Mouse (Mus musculus) lung, adult 18-20 months (tissue): Measurements from ENCODE around the gene Edc4.

Source experiments
- DNase-seq, 2 experiments: peaks; one replicate each; pipeline ENCODE4 v3.0.0; 2022; ENCODE audit warnings: mixed read lengths in 2 of 2

The Edc4 gene

GRCm38 (mm10) chr8:105889756-105890465, 9.2 kb downstream of the Edc4 start:
- DNase-seq: no peak

GRCm38 (mm10) chr8:105890870-105891269, 10.2 kb downstream of the Edc4 start:
- DNase-seq: no peak

GRCm38 (mm10) chr8:105892432-105892831, 11.8 kb downstream of the Edc4 start:
- no peak for DNase-seq

- peak; percentile 64 to 68 for DNase-seq
These were observed 12.7 kb downstream of the Edc4 start, which contains the start of gene Nrn1l for GRCm38 (mm10) chr8:105893339-105893738. TSS of gene Nrn1l (plus strand) at chr8:105893567.

GRCm38 (mm10) chr8:105897801-105898480, 17.3 kb downstream of the Edc4 start:
- no peak for DNase-seq

- DNase-seq: peak; percentile 89 to 92
These were observed 19.7 kb downstream of the Edc4 start, which contains the start of gene Pskh1 for GRCm38 (mm10) chr8:105900180-105900940. TSS of gene Pskh1 (plus strand) at chr8:105900441.

- no peak for DNase-seq
These were observed 20.4 kb downstream of the Edc4 start for GRCm38 (mm10) chr8:105900941-105901616.

- DNase-seq: no peak
These were observed 38.7 kb downstream of the Edc4 start for GRCm38 (mm10) chr8:105919390-105919789.

GRCm38 (mm10) chr8:105925123-105925522, 44.4 kb downstream of the Edc4 start:
- DNase-seq: no peak

- DNase-seq: peak; percentile 76 to 81
These were observed 49.9 kb downstream of the Edc4 start for GRCm38 (mm10) chr8:105930602-105931001.

GRCm38 (mm10) chr8:105931271-105931670, 50.6 kb downstream of the Edc4 start:
- no peak for DNase-seq

GRCm38 (mm10) chr8:105932525-105932924, 51.8 kb downstream of the Edc4 start:
- DNase-seq: no peak

GRCm38 (mm10) chr8:105933762-105934161, 53.1 kb downstream of the Edc4 start, which contains the start of gene Ctrl:
TSS of gene Ctrl (minus strand) at chr8:105933862.
- no peak for DNase-seq

GRCm38 (mm10) chr8:105935105-105935504, 54.4 kb downstream of the Edc4 start:
- no peak for DNase-seq

GRCm38 (mm10) chr8:105935863-105936603, 55.4 kb downstream of the Edc4 start:
- no peak for DNase-seq

- peak; percentile 91 to 93 for DNase-seq
These were observed 56.3 kb downstream of the Edc4 start for GRCm38 (mm10) chr8:105936866-105937475.

- peak; percentile 54 to 64 for DNase-seq
These were observed 57.0 kb downstream of the Edc4 start for GRCm38 (mm10) chr8:105937496-105938305.

GRCm38 (mm10) chr8:105938306-105938669, 57.6 kb downstream of the Edc4 start, which contains the start of gene Psmb10:
TSS of gene Psmb10 (minus strand) at chr8:105938444.
- peak in 1 of 2 experiments; percentile 31 for DNase-seq

- DNase-seq: no peak
These were observed 61.3 kb downstream of the Edc4 start for GRCm38 (mm10) chr8:105942026-105942425.

GRCm38 (mm10) chr8:105942542-105942941, 61.9 kb downstream of the Edc4 start:
- no peak for DNase-seq
